Mouse (Mus musculus) lung, postnatal 0 days (tissue): Measurements from ENCODE around the gene Slc25a42. TPM values are rescaled to one million over a fixed set of nuclear protein-coding genes. Genes with fewer than 3 reads are reported as not detected.

Source experiments
- ATAC-seq: fragments of 200-750 bp; cut with Nextera tagmentation; 2 replicates; pipeline ENCODE4 v1.8.0; 2017; ENCODE audit warnings: moderate library complexity
- DNase-seq: peaks from one replicate; pipeline ENCODE4 v3.0.0-alpha.2; 2016; ENCODE audit warnings: low spot score
- H3K27ac ChIP-seq: fragments of 300-500 bp; sonication (generic); 2 replicates; pipeline ENCODE4 v1.5.1; 2014; ENCODE audit warnings: antibody characterized with exemption, mild to moderate bottlenecking, low read length, mixed read lengths
- H3K27me3 ChIP-seq: fragments of 300-500 bp; sonication (generic); replicated peaks from 2 replicates; pipeline ENCODE4 v1.6.1; 2014; ENCODE audit warnings: low read length, mixed read lengths; ENCODE audit not compliant: insufficient read depth
- H3K36me3 ChIP-seq: fragments of 300-500 bp; sonication (generic); 2 replicates; pipeline ENCODE4 v1.6.1; 2014; ENCODE audit warnings: low read length, mixed read lengths; ENCODE audit not compliant: insufficient read depth
- H3K4me1 ChIP-seq: fragments of 300-500 bp; sonication (generic); 2 replicates; pipeline ENCODE4 v1.6.1; 2014; ENCODE audit warnings: antibody characterized with exemption, low read depth, low read length, mixed read lengths; ENCODE audit not compliant: insufficient read depth
- H3K4me2 ChIP-seq: fragments of 300-500 bp; sonication (generic); replicated peaks from 2 replicates; pipeline ENCODE4 v1.6.1; 2014; ENCODE audit warnings: low read depth, mild to moderate bottlenecking, low read length, moderate library complexity, mixed read lengths
- H3K4me3 ChIP-seq: fragments of 300-500 bp; sonication (generic); 2 replicates; pipeline ENCODE4 v1.5.1; 2014; ENCODE audit warnings: low read depth, low read length
- H3K9ac ChIP-seq: fragments of 300-500 bp; sonication (generic); replicated peaks from 2 replicates; pipeline ENCODE4 v1.6.1; 2014; ENCODE audit warnings: low read depth, mild to moderate bottlenecking
- H3K9me3 ChIP-seq: fragments of 300-500 bp; sonication (generic); 2 replicates; pipeline ENCODE4 v1.6.1; 2016; ENCODE audit warnings: low read length, mixed read lengths
- CTCF ChIP-seq: IDR thresholded peaks from 2 replicates; pipeline ENCODE4 v1.5.1; 2016; ENCODE audit warnings: antibody characterized with exemption, mild to moderate bottlenecking
- EP300 ChIP-seq: IDR thresholded peaks from 2 replicates; pipeline ENCODE4 v1.6.1; 2016; ENCODE audit warnings: antibody characterized with exemption, mild to moderate bottlenecking, control low read depth
- WGBS: fragments of 180-500 bp; shearing (Covaris S2); extraction: QIAGEN DNeasy Blood & Tissue Kit; methylation state at CpG from one replicate; pipeline ENCODE4 v1.1.7; 2014; 5-methylcytosine and 5-hydroxymethylcytosine counted together
- polyA plus RNA-seq: library from polyadenylated mRNA; unstranded; fragments of >200 nt; fragmentation: Nextera tagmentation; extraction: Ambion mirVana; gene quantifications from 2 replicates; pipeline ENCODE4 v1.2.1, GENCODE M21; 2015

Gene Slc25a42
- polyA plus RNA-seq, 1 experiment from 2014 or later = 4.0 TPM

GRCm38 (mm10) chr8:70211275-70211674 is 830 bp downstream of the Slc25a42 start:
- DNase-seq (no peak), ATAC-seq (no peak)
- H3K36me3 ChIP-seq = no peaks in the 10 kb centered on the region
- H3K9me3 ChIP-seq = no peaks in the 10 kb centered on the region
- H3K27me3 ChIP-seq = no peaks in the 10 kb centered on the region
- TF ChIP-seq EP300 (no peak), CTCF (no peak)
- WGBS = 77% methylated on average over 1 of the region's 1 CpGs
- peaks cover 11% of the 10 kb centered on the region; the same call in 1 of the 2 replicates for H3K4me1 ChIP-seq
- peak overlapping the region; percentile 96 for H3K4me2 ChIP-seq
- H3K27ac ChIP-seq = no peak overlapping the region
- 0 out of 2 replicates have a peak overlapping the region, but pooled peaks have one; percentile 44 for H3K9ac ChIP-seq
- H3K4me3 ChIP-seq = peak overlapping the region; percentile 61

GRCm38 (mm10) chr8:70210538-70210937 is 1.6 kb downstream of the Slc25a42 start:
- Histone ChIP-seq H3K9me3 (no peaks in the 10 kb centered on the region), H3K27ac (no peak overlapping the region), H3K27me3 (no peaks in the 10 kb centered on the region), H3K9ac (no peak overlapping the region), H3K36me3 (no peaks in the 10 kb centered on the region), H3K4me3 (no peak overlapping the region), H3K4me1 (peaks cover 11% of the 10 kb centered on the region; the same call in 1 of the 2 replicates), H3K4me2 (0 out of 2 replicates have a peak overlapping the region, but pooled peaks have one; percentile 96)
- TF ChIP-seq EP300 = no peak
- peak; percentile 34 for TF ChIP-seq CTCF
- WGBS = 29% methylated on average over 8 of the region's 8 CpGs
- DNase-seq (peak; percentile 49), ATAC-seq (no peak)

GRCm38 (mm10) chr8:70208130-70208529 is 4.0 kb downstream of the Slc25a42 start:
- DNase-seq = no peak
- H3K27me3 ChIP-seq = no peaks in the 10 kb centered on the region
- no peak overlapping the region for H3K27ac ChIP-seq
- ATAC-seq = no peak
- H3K4me2 ChIP-seq = no peak overlapping the region
- 42% methylated on average over 1 of the region's 1 CpGs for WGBS
- no peaks in the 10 kb centered on the region for H3K36me3 ChIP-seq
- H3K4me1 ChIP-seq = peaks cover 11% of the 10 kb centered on the region; the same call in 1 of the 2 replicates
- H3K9me3 ChIP-seq = no peaks in the 10 kb centered on the region
- TF ChIP-seq CTCF (no peak), EP300 (no peak)
- no peak overlapping the region for H3K9ac ChIP-seq
- H3K4me3 ChIP-seq = no peak overlapping the region

- TF ChIP-seq EP300 = no peak
- TF ChIP-seq CTCF = no peak
- Histone ChIP-seq H3K36me3 (no peaks in the 10 kb centered on the region), H3K4me3 (no peak overlapping the region), H3K27me3 (no peaks in the 10 kb centered on the region), H3K4me1 (0 out of 2 replicates have a peak, but pooled peaks cover 5% of the 10 kb centered on the region), H3K9ac (no peak overlapping the region), H3K27ac (0 out of 2 replicates have a peak overlapping the region, but pooled peaks have one; percentile 9), H3K9me3 (no peaks in the 10 kb centered on the region), H3K4me2 (no peak overlapping the region)
- DNase-seq = peak; percentile 35
- 44% methylated on average over 1 of the region's 1 CpGs for WGBS
- ATAC-seq = no peak
Observed at GRCm38 (mm10) chr8:70204757-70205156, 7.3 kb downstream of the Slc25a42 start.

GRCm38 (mm10) chr8:70203072-70203471 is 9.0 kb downstream of the Slc25a42 start:
- DNase-seq (no peak), ATAC-seq (no peak)

DNA sequence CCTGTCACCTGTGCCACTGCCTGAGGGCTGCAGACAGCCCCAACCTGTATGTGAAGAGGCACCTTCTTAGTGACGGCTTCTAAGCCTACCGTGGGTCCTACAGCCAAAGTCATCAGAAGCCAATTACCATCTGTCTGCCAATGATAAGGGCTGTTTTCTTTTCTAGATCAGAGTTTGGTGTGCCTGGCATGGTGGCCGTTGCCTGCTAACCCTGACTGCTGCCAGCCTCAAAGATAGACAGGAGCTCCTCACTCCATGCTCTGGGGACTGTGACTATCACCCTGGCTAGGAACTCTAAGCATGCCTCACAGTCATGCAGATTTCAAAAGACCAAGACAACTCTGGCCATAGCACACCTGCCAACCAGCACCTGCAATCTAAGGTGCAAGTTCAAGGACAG is 10.7 kb downstream of the Slc25a42 start:
- WGBS = 61% methylated on average over 3 of the region's 3 CpGs
- no peaks in the 10 kb centered on the region for H3K9me3 ChIP-seq
- DNase-seq (no peak), ATAC-seq (no peak)
- H3K4me2 ChIP-seq = no peak overlapping the region
- H3K27me3 ChIP-seq = no peaks in the 10 kb centered on the region
- H3K27ac ChIP-seq = no peak overlapping the region
- no peaks in the 10 kb centered on the region for H3K36me3 ChIP-seq
- no peak overlapping the region for H3K4me3 ChIP-seq
- H3K4me1 ChIP-seq = 0 out of 2 replicates have a peak, but pooled peaks cover 5% of the 10 kb centered on the region
- no peak overlapping the region for H3K9ac ChIP-seq
- TF ChIP-seq EP300 = no peak
- no peak for TF ChIP-seq CTCF

More at GRCm38 (mm10) chr8:70203072-70203471, 9.0 kb downstream of the Slc25a42 start:
- no peaks in the 10 kb centered on the region for H3K27me3 ChIP-seq
- H3K27ac ChIP-seq = no peak overlapping the region
- H3K9me3 ChIP-seq = no peaks in the 10 kb centered on the region
- TF ChIP-seq EP300 (no peak), CTCF (no peak)
- WGBS = 67% methylated on average over 4 of the region's 4 CpGs
- no peak overlapping the region for H3K4me2 ChIP-seq
- no peaks in the 10 kb centered on the region for H3K36me3 ChIP-seq
- H3K4me1 ChIP-seq = 0 out of 2 replicates have a peak, but pooled peaks cover 5% of the 10 kb centered on the region
- no peak overlapping the region for H3K4me3 ChIP-seq
- no peak overlapping the region for H3K9ac ChIP-seq
